Mouse (Mus musculus): ENCODE measurements at regions not wholly inside any gene's neighbourhood (a gene's known extent, or its start where the extent isn't known, plus 50 kb on each side); places are given as distances from the start of the nearest gene placed in this dataset.

- DNase-seq (ENCODE audit: low spot score), result peak; percentile 38
These were observed 62.7 kb downstream of the Bmp2 start for GRCm38 (mm10) chr2:133614672-133615071.

DNA sequence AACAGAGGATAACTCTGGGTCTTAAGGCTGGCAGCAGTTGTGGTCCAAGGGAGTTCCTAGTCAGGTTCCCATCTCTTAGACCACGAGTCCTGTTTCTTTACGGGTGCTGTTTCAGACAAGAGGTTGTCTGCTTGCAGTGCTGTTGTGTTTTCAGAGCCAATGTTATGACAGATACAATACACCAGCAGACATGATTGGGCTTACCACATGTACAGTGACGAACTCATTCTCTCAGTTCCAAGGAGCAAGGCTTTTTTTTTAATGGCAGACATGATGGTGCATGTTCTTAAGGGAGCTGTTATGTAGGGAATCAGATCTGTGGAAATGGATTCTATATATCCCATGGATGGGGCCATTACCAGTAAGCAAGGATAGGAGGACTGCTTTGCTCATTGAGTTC lies 63.3 kb downstream of the Bmp2 start:
- DNase-seq (ENCODE audit: low spot score), result no peak

DNA sequence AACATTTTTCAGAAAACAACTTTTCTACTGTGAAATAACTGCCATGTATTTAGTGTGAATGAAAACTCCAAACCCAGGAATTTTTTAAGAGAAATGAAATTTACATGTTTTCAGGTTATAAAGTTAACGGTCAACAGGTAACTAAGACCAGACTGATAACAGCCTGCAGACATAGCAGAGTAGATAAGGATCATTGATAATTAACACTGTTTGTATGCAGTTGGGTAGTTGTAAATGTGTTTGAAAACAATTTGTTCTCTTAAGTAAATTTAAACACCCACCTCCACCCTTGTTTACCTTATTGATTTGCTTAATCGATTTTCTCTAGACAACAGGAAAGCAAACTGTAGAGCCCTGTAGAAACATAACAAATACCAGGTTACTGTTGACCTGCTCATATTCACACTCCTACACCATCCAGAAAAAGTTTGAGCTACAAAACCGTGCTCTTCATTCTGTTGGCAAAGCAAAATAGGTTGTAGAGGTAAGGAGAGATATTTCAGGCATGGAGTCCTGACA lies 65.4 kb downstream of the Bmp2 start:
- DNase-seq (ENCODE audit: low spot score), result no peak

DNA sequence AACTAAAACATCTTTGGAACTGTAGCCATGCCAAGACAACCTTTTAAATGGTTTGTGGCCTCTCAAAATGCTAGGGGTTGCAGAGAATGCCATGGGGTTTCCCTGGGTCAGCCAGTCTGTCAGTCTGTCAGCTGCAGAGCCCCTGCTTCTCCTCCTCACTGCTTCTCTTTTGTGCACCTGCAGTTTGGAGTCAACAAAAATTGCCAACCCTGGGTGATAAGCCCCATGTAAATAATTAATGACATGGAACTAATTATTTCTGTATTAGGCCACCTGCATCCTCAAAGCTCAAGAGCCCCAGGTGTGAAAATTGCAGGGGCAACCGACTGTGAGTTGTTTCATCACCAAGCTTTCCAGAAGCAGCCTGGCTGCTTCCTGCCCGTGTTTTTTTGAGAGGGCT lies 70.6 kb downstream of the Bmp2 start:
- no peak for DNase-seq (ENCODE audit: low spot score)

DNA sequence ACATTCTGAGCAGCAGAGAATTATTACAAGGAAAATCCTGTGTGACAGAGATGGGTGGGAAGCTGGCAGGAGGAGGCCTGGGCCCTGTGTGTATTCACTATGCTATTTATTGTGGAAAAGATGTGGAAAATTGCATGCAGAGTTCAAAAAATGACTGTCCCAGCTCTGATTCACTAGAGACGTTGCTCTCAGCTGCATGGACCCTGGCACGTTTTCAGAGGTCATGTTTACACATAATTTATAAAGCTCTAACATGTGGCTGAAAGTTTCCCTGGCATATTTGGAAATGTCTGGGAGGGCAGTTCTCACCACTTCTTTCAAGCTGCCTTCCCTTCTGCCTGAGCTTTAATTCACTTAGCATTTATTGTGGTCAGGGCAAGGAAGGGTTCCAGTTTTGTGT lies 73.6 kb downstream of the Bmp2 start:
- no peak for DNase-seq (ENCODE audit: low spot score)

- DNase-seq (ENCODE audit: low spot score), result no peak
These were observed 76.9 kb downstream of the Bmp2 start for GRCm38 (mm10) chr2:133628874-133629273.

DNA sequence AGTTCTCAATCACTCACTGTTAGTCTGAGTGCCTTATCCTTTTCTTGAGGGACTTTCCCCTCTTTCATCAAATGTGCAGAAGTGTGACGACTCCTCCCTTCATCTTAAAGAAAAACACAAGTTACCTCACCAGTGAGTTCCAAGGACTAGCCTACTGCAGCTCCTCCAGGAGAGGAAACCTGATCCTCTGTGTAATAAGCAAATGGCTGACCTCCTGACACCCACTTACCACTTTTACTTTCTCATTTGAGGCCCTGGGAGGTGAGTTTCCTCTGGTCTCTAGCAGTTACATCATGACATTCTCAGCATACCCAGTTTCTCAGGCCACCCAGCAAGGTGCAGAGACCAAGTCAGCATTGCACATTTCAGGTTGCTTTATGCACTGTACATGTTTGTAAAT lies 83.5 kb downstream of the Bmp2 start:
- DNase-seq (ENCODE audit: low spot score), result no peak

DNA sequence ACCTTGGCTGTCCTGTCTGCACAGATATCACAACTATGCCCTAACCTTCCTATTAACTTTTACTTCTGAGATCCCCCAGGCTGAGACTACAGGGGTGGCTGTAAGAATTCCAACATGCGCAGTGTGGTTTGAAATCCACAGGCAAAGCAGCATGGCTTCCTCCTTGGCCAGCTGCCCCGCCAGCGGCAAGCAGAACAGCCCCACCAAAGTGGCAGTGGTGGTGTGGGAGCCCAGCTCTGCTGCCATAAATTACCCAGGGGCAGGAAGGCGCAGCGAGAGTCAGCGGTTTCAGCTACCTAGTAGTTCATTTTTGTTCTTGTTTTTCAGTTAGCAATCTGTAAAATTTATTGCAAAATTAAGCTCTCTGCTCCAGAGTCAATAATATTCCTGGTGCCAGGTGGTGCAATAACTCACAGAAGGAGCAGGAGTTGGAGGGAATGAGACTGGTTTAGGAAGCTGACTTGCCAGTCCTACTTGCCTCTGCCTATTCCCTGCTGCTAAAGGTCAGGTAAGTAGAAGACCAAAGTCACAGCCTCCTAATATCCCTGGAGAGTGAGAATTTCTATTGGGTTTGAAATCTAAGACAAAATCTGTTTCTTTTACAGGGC lies 98.0 kb downstream of the Bmp2 start:
- DNase-seq (ENCODE audit: low spot score), result no peak

GRCm38 (mm10) chr2:133666331-133667054 lies 114.5 kb downstream of the Bmp2 start:
- no peak for DNase-seq (ENCODE audit: low spot score)

- DNase-seq (ENCODE audit: low spot score), result no peak
These were observed 115.1 kb downstream of the Bmp2 start for GRCm38 (mm10) chr2:133667055-133667395.

DNA sequence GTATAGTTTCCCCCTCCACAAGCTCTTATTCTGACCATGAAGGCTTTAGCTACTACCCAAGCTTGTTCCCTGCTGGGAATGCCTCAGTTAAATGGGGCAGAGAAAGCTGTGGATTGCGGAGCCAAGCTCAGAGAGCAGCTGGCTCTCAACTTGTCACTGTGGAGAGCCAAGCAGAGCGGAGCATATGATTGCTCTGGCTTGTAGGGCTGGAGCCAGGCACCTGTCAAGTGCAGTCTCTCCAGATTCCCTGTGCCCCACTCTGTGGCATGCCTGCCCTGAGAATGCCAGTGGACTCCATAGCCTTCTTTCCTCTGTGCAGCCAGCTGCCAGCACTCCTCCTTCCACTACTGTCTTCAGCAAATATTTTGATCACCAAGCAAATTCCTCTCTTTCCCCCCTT lies 117.9 kb downstream of the Bmp2 start:
- no peak for DNase-seq (ENCODE audit: low spot score)

DNA sequence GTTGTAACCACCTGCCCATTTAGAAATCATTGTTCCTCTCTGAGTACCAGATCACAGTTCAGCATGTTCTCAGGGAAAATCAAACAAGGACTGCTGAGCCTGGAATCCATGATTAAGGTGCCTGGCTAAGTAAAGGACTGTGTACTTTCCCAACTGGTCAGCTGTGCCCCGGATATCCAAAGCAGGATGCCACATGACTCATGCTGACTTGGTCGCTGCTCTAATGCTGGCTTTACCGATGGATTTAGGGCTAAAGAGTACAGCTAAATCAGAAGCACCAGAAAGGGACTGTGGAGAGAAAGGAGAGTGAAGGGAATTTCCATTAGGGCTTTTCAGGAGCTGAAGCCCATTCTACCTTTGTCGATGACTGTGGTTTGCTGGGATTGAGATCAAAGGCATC lies 119.6 kb downstream of the Bmp2 start:
- DNase-seq (ENCODE audit: low spot score), result no peak

GRCm38 (mm10) chr2:133684367-133684766 lies 132.4 kb downstream of the Bmp2 start:
- no peak for DNase-seq (ENCODE audit: low spot score)

DNA sequence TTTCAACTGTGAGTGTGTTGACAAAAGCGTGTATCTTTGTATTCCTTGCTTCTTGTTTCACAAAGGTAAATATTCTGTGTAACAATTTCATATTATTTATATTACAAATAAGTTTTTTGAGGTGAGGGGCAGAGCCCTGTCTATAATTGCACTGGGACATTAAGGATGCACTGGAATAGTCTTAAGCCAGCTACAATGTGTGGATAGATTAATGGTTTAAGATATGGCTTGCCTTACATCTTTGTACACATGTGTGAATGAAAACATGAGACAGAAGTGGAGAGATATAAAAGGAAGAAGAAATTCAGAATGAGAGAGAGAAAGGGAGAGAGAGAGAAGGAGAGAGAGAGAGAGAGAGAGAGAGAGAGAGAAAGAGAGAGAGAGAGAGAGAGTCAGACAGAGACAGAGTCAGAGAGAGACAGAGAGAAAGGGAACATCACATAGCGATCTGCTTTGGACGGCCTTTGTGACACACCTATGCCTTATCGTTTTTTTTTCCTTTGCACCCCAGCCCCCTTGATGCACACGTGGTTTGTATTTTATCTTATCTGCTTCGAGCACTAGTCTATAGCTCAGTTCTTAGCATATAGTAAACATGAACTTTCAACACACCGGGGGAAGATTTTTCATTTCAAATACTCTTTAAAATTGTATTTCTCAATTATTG lies 136.3 kb downstream of the Bmp2 start:
- DNase-seq (ENCODE audit: low spot score), result no peak

- no peak for DNase-seq (ENCODE audit: low spot score)
These were observed 136.8 kb downstream of the Bmp2 start for GRCm38 (mm10) chr2:133688788-133689155.

DNA sequence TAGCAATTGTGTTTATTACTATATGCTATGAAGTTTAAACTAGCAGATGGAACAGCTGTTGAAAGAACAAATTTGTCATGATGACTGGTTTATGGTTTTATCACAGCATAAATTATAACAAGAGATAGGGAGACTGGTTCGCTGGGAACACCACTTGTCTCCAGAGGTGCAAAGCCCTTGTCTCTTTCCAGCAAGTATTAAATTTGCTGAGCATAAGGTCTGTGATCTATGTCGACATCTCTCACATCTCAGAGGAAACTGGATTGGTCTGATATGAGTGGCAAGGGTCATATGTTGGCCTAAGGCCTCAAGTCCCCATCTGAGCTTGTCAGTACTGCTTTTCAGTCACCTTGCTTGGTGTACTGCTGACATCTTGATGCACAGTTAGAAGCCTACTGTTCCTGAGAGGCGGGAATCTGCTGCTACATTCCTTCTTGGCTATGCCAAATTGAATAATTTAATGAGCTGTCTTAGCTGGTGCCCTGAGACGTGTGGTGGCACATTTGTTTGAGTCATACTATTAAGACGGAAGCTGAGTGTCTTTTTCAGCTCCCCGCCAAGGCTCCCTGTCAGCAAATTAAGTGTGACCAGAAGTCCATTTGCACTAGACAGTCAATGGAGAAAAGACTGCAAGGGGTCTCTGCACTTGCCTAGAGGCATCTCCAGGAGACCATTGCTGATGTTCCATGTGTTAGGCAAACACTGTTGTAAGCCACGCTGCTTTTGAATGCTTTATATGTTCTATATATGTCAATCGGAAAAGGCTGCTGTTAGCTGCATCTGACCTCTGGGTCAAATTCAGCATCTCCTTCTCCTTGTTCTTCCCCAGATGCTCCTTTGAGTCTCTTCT lies 157.0 kb downstream of the Bmp2 start:
- DNase-seq (ENCODE audit: low spot score), result no peak

- no peak for DNase-seq (ENCODE audit: low spot score)
These were observed 164.3 kb downstream of the Bmp2 start for GRCm38 (mm10) chr2:133716243-133716642.

DNA sequence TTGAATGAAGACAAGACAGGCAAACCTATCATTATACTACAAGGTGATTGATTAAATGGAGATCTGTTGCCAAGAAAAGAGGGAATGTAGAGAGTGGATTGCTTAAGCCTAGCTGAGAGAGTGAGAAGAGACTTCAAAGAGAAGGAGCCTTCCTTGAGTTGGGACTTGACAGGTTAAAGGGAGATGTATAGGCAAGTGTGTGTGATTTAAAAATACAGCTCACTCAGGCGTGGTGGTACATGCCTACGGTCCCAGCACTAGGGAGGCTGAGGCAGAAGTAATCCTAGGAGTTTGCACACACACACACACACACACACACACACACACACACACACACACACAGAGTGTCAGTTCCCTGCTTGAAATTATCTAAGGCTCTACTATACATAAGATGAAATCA lies 165.1 kb downstream of the Bmp2 start:
- no peak for DNase-seq (ENCODE audit: low spot score)

DNA sequence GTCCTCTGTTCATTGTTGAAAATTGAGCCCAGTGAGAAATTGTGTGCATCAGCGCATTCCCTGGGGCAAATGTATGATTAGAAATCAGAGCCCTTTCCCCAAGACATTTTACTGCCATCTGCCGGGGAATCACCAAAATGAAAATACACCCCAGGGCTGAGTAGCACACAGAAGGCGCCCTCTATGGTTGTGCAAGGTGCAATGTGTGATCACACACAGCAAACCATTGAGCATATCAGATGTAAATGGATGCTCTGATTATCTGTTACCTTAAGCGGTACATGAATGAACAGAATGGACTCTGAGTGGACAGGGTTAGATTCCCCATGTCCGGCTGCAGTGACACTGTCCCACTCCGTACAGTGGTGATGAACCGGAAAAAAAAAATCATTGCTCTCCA lies 172.4 kb downstream of the Bmp2 start:
- no peak for DNase-seq (ENCODE audit: low spot score)

DNA sequence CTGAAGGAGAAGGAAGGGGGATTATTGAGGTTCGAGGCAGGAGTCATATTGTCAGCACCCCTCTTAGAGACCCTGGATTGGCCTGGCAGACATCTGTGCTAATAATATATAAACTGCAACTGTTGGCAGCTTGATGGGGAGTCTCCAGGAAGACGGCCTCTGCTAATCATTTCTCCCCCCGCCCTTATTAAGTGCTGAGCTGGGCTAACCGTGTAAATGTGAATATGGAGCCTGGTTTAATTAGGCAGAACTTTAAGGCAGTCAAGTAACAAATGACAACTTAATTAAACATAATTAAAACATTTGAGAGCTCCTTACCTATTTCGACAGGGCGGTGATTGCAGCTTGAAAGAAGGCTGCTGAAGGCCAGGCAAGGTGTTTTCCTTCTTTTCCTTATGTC lies 172.8 kb downstream of the Bmp2 start:
- no peak for DNase-seq (ENCODE audit: low spot score)

GRCm38 (mm10) chr2:133734469-133735225 lies 182.7 kb downstream of the Bmp2 start:
- DNase-seq (ENCODE audit: low spot score), result no peak

Data from adipocyte (in vitro differentiated cells).